Comparison of ENCODE assay signal across 15 mouse cellular contexts in genomic region chr6:24585431-24586310, GRCm38 (mm10). TPM values are rescaled to one million over a fixed set of nuclear protein-coding genes. Genes with fewer than 3 reads are reported as not detected.
DNase-seq lines count a peak whose midpoint lies in the region; ATAC-seq and TF ChIP-seq lines count a peak whose summit lies in the region.
"Had no signal": no experiment of that assay in that cellular context is flagged by ENCODE, and none has a peak within 500 bp of the region (broad histone marks: within the 10 kb centered on the region; RNA-seq: fewer than 3 reads in every experiment).

No protein-coding gene starts in this region.

- intact Hi-C loops in gastrocnemius, adult 2 months (cut with DNase I), result no loop called here

- no peak for TF ChIP-seq CTCF in gastrocnemius, adult 2 months (IDR thresholded peaks at IDR 0.05)

- peaks cover 18% of the 10 kb centered on the region for H3K4me1 ChIP-seq in lung, embryonic 16.5 days (replicated peaks; ENCODE audit: control insufficient read depth, insufficient read depth, low read length)
- H3K4me1 ChIP-seq in heart, embryonic 11.5 days (ENCODE audit: control insufficient read depth, insufficient read depth, low read length), result peaks cover 14% of the 10 kb centered on the region
- H3K4me1 ChIP-seq: stomach, embryonic 15.5 days had no signal

- no peaks in the 10 kb centered on the region for H3K9me3 ChIP-seq in lung, embryonic 16.5 days (ENCODE audit: control insufficient read depth, low read length)
- no peaks in the 10 kb centered on the region for H3K9me3 ChIP-seq in heart, embryonic 11.5 days (replicated peaks; ENCODE audit: control insufficient read depth, low read length)
- H3K9me3 ChIP-seq: stomach, embryonic 15.5 days had no signal

- H3K27me3 ChIP-seq in lung, embryonic 16.5 days (ENCODE audit: control insufficient read depth, insufficient read depth, low read depth, low read length), result no peaks in the 10 kb centered on the region
- H3K27me3 ChIP-seq in heart, embryonic 11.5 days (ENCODE audit: control insufficient read depth, insufficient read depth, low read length), result no peaks in the 10 kb centered on the region
- H3K27me3 ChIP-seq: Patski; stomach, embryonic 15.5 days had no signal

- H3K36me3 ChIP-seq in lung, embryonic 16.5 days (ENCODE audit: control insufficient read depth, insufficient read depth, low read length), result no peaks in the 10 kb centered on the region
- no peaks in the 10 kb centered on the region for H3K36me3 ChIP-seq in heart, embryonic 11.5 days (ENCODE audit: control insufficient read depth, insufficient read depth, low read length)
- H3K36me3 ChIP-seq: stomach, embryonic 15.5 days had no signal

- no peak for DNase-seq in gastrocnemius, adult 2 months
- no peak for DNase-seq in gastrocnemius, adult 8-10 months (ENCODE audit: low spot score in 2 of 2)
- no peak for DNase-seq in lung, postnatal 25 days (ENCODE audit: low spot score)
- peak; percentile 33 for DNase-seq in kidney, postnatal 14 days
- DNase-seq in layer of hippocampus, adult 11-12 months (ENCODE audit: low spot score), result no peak
- DNase-seq in thymus, postnatal 36 days, result no peak
- DNase-seq: cerebellum, adult 9-11 months; left cerebral cortex, postnatal 4 days; retina, postnatal 1 day had no signal

- WGBS in lung, embryonic 16.5 days, result 19% methylated on average over 9 of the region's 10 CpGs
- WGBS in heart, embryonic 11.5 days (ENCODE audit: insufficient replicate concordance), result 34% methylated on average over 7 of the region's 10 CpGs

- peak overlapping the region; percentile 84 for H3K27ac ChIP-seq in gastrocnemius, adult 2 months
- peak overlapping the region; percentile 64 for H3K27ac ChIP-seq in lung, embryonic 16.5 days (ENCODE audit: low read length)
- H3K27ac ChIP-seq in heart, embryonic 11.5 days (ENCODE audit: low read depth, low read length), result peak overlapping the region; percentile 54; the same call in 1 of the 2 replicates
- H3K27ac ChIP-seq: macrophage; stomach, embryonic 15.5 days had no signal

- H3K4me3 ChIP-seq in gastrocnemius, adult 2 months, result peak overlapping the region; percentile 48
- no peak overlapping the region for H3K4me3 ChIP-seq in lung, embryonic 16.5 days (ENCODE audit: low read length)
- no peak overlapping the region for H3K4me3 ChIP-seq in heart, embryonic 11.5 days (ENCODE audit: low read depth, low read length)
- H3K4me3 ChIP-seq: erythroblast, embryonic 14.5 days; stomach, embryonic 15.5 days had no signal

- peak; percentile 63 for ATAC-seq in lung, embryonic 16.5 days (ENCODE audit: low read depth)
- peak; percentile 46; the same call in 1 of the 2 replicates for ATAC-seq in heart, embryonic 11.5 days (replicated peaks; ENCODE audit: insufficient number of reproducible peaks, low FRiP score, low TSS enrichment)
- ATAC-seq: Patski had no signal

- no peak overlapping the region for H3K4me2 ChIP-seq in lung, embryonic 16.5 days (ENCODE audit: low read depth, low read length)
- peak overlapping the region; percentile 31 for H3K4me2 ChIP-seq in heart, embryonic 11.5 days
- H3K4me2 ChIP-seq: stomach, embryonic 15.5 days had no signal

- no peak overlapping the region for H3K9ac ChIP-seq in lung, embryonic 16.5 days (ENCODE audit: low read length)
- no peak overlapping the region for H3K9ac ChIP-seq in heart, embryonic 11.5 days (ENCODE audit: low read depth, low read length)
- H3K9ac ChIP-seq: stomach, embryonic 15.5 days had no signal

RNA-seq across cellular contexts. Expression of gene Lmod2, which starts 11.9 kb away (rescaled TPM):
- 100 to 1,000 TPM; 105 to 286 TPM for total RNA-seq in gastrocnemius, adult 2 months (2021)
- total RNA-seq in gastrocnemius, adult 8-10 months (2022), result 100 to 1,000 TPM; 142 to 191 (median 167) TPM
- 1.3 and 1.7 TPM in 2 replicates for polyA plus RNA-seq in lung, embryonic 16.5 days (2015; fragmentation: Nextera tagmentation; extraction: Ambion mirVana)
- 43.7 and 53.6 TPM in 2 replicates for polyA plus RNA-seq in heart, embryonic 11.5 days (2014; fragmentation: Nextera tagmentation; extraction: Ambion mirVana)
- total RNA-seq: left cerebral cortex, postnatal 4 days had no signal
- polyA plus RNA-seq: erythroblast, embryonic 14.5 days; macrophage; Patski had no signal

RNA-seq across cellular contexts. Expression of gene Asb15, which starts 57.7 kb away (rescaled TPM):
- total RNA-seq in gastrocnemius, adult 2 months (2021), result 10 to 100 TPM; 34.9 to 54.5 TPM
- total RNA-seq in gastrocnemius, adult 8-10 months (2022), result 10 to 100 TPM; 61.5 to 83.0 (median 66.8) TPM
- polyA plus RNA-seq in lung, embryonic 16.5 days (2015; fragmentation: Nextera tagmentation; extraction: Ambion mirVana), result 0.11 and 0.23 TPM in 2 replicates
- 0.11 and 0.15 TPM in 2 replicates for polyA plus RNA-seq in heart, embryonic 11.5 days (2014; fragmentation: Nextera tagmentation; extraction: Ambion mirVana)
- total RNA-seq: left cerebral cortex, postnatal 4 days had no signal
- polyA plus RNA-seq: erythroblast, embryonic 14.5 days; macrophage; Patski; stomach, embryonic 15.5 days had no signal

RNA-seq across cellular contexts. Expression of gene Ndufa5, which starts 57.9 kb away (rescaled TPM):
- 100 to 1,000 TPM; 579 to 752 TPM for total RNA-seq in gastrocnemius, adult 2 months (2021)
- total RNA-seq in gastrocnemius, adult 8-10 months (2022), result 100 to 1,000 TPM; 471 to 626 (median 563) TPM
- polyA plus RNA-seq in lung, embryonic 16.5 days (2015; fragmentation: Nextera tagmentation; extraction: Ambion mirVana), result 318 and 319 TPM in 2 replicates
- 597 and 625 TPM in 2 replicates for polyA plus RNA-seq in heart, embryonic 11.5 days (2014; fragmentation: Nextera tagmentation; extraction: Ambion mirVana)
